Mouse (Mus musculus) adrenal gland, postnatal 25 days (tissue): ENCODE results near the gene Atad3a. TPM values are rescaled to one million over a fixed set of nuclear protein-coding genes. Genes with fewer than 3 reads are reported as not detected.

Source experiments
- DNase-seq: peaks from one replicate; pipeline ENCODE4 v3.0.0; 2021; ENCODE audit warnings: mixed read lengths
- microRNA-seq, 2 experiments: library from miRNA; unstranded; fragments of <30 nt; microRNA quantifications; one replicate each; pipeline ENCODE4 v1.2.0; 2021
- total RNA-seq: library from RNA; stranded (reverse); gene quantifications from 2 replicates; pipeline ENCODE4 v1.2.3, GENCODE M21; 2021

Atad3a gene
- total RNA-seq, 1 experiment from 2014 or later: 91.0 TPM

DNA sequence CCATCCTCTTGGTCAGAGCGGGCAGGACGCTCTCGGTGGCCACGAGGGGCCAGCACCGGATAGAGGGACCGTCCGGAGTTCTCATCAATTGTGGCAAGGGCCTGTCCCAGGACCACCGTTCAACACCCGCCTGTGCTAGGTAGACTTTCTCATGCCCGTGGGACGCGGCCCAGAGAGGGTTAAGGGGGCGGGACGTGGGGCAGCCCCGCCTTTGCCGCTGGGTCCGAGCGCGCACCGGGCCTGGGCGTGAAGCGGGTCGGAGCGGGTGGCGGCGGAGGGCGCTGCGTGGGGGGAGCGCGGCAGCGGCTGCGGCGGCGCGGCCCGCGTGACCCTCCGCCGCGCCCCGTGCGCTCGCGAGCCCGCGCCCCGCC is 66.8 kb downstream of the Atad3a start, which contains the start of gene Fndc10:
Gene Fndc10 (plus strand): TSS at position 232 of the 371 bp plus-strand sequence.
- peak; percentile 84 for DNase-seq

DNA sequence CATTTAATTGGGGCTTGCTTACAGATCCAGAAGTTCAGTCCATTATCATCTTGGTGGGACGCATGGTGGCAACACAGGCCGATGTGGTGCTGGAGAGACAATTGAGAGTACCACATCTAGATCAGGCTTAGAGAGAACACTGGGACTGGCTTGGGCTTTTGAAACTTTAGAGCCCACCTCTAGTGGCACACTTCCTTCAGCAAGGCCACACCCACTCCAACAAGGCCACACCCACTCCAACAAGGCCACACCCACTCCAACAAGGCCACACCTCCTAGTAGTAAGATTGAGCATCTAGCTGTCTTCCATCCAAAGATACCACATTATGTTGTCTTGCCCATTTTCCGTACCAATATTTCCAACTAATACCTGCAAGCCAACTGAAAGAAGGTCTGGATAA is 68.5 kb downstream of the Atad3a start:
- DNase-seq: no peak

Small RNAs within 50 kb of the gene (microRNA-seq; reads per million reads assigned to microRNA genes)
- 0 reads per million in 2 experiments for gene Gm27743

Other genes with a start within 250 kb of the Atad3a start
- gene Nadk, start 198.7 kb downstream of the Atad3a start, total RNA-seq: 294 and 306 TPM in 2 replicates
- gene Slc35e2, start 159.7 kb downstream of the Atad3a start, total RNA-seq: 36.8 and 52.0 TPM in 2 replicates
- 50.9 and 68.4 TPM in 2 replicates for gene Cdk11b, start 136.2 kb downstream of the Atad3a start, total RNA-seq
- not detected in 2 replicates for gene Gm10563, start 115.7 kb downstream of the Atad3a start, total RNA-seq
- gene Mmp23, start 107.7 kb downstream of the Atad3a start, total RNA-seq: 3.7 and 4.2 TPM in 2 replicates
- gene Mib2, start 91.9 kb downstream of the Atad3a start, total RNA-seq: 47.0 and 60.2 TPM in 2 replicates
- gene Fndc10, start 66.8 kb downstream of the Atad3a start, total RNA-seq: 50.8 and 67.4 TPM in 2 replicates
- 100 and 123 TPM in 2 replicates for gene Ssu72, start 56.3 kb downstream of the Atad3a start, total RNA-seq
- 0.86 and 1.6 TPM in 2 replicates for gene Tmem240, start 26.3 kb downstream of the Atad3a start, total RNA-seq
- 2.6 and 3.7 TPM in 2 replicates for gene Vwa1, start 13.6 kb upstream of the Atad3a start, total RNA-seq
- 0.79 and 1.2 TPM in 2 replicates for gene Tmem88b, start 24.8 kb upstream of the Atad3a start, total RNA-seq
- not detected in 2 replicates for gene Ankrd65, start 29.3 kb upstream of the Atad3a start, total RNA-seq
- gene Mrpl20, start 41.8 kb upstream of the Atad3a start, total RNA-seq: 126 and 163 TPM in 2 replicates
- gene Ccnl2, start 51.4 kb upstream of the Atad3a start, total RNA-seq: 150 and 170 TPM in 2 replicates
- 135 and 160 TPM in 2 replicates for gene Aurkaip1, start 70.2 kb upstream of the Atad3a start, total RNA-seq
- gene Mxra8, start 78.6 kb upstream of the Atad3a start, total RNA-seq: 38.1 and 50.3 TPM in 2 replicates
- 63.2 and 64.6 TPM in 2 replicates for gene Dvl1, start 86.3 kb upstream of the Atad3a start, total RNA-seq
- gene Tas1r3, start 102.3 kb upstream of the Atad3a start, total RNA-seq: 0.52 and 0.55 TPM in 2 replicates
- gene Cptp, start 108.3 kb upstream of the Atad3a start, total RNA-seq: 13.8 and 23.0 TPM in 2 replicates
- 32.4 and 36.9 TPM in 2 replicates for gene Ints11, start 108.5 kb upstream of the Atad3a start, total RNA-seq
- gene Pusl1, start 130.7 kb upstream of the Atad3a start, total RNA-seq: 36.3 and 38.8 TPM in 2 replicates
- 23.6 and 27.1 TPM in 2 replicates for gene Acap3, start 130.7 kb upstream of the Atad3a start, total RNA-seq
- gene Ube2j2, start 182.7 kb upstream of the Atad3a start, total RNA-seq: 71.7 and 76.6 TPM in 2 replicates
- 70.6 and 77.9 TPM in 2 replicates for gene C1qtnf12, start 201.2 kb upstream of the Atad3a start, total RNA-seq
- 6.6 and 9.7 TPM in 2 replicates for gene B3galt6, start 231.6 kb upstream of the Atad3a start, total RNA-seq
- 248 and 275 TPM in 2 replicates for gene Sdf4, start 231.8 kb upstream of the Atad3a start, total RNA-seq